Mouse (Mus musculus): ENCODE measurements around the gene Ocln. TPM values are rescaled to one million over a fixed set of nuclear protein-coding genes. Genes with fewer than 3 reads are reported as not detected.

The Ocln gene
- polyA plus RNA-seq, 1 experiment from 2014 or later: 2.8 TPM

- Histone ChIP-seq H3K27me3 (no peaks in the 10 kb centered on the region), H3K36me3 (ENCODE audit: poor library complexity, severe bottlenecking) (no peaks in the 10 kb centered on the region), H3K9ac (no peak overlapping the region), H3K9me3 (replicated peaks) (no peaks in the 10 kb centered on the region), H3K4me1 (no peaks in the 10 kb centered on the region), H3K4me3 (no peak overlapping the region), H3K4me2 (no peak overlapping the region), H3K27ac (no peak overlapping the region)
- WGBS: 88% methylated on average over 3 of the region's 3 CpGs
- ATAC-seq: no peak
Observed at GRCm38 (mm10) chr13:100536149-100536548, 16.4 kb downstream of the Ocln start.

GRCm38 (mm10) chr13:100532788-100533365, 19.6 kb downstream of the Ocln start:
- Histone ChIP-seq H3K27me3 (no peaks in the 10 kb centered on the region), H3K9ac (no peak overlapping the region), H3K36me3 (ENCODE audit: poor library complexity, severe bottlenecking) (no peaks in the 10 kb centered on the region), H3K4me2 (no peak overlapping the region), H3K4me1 (no peaks in the 10 kb centered on the region), H3K4me3 (no peak overlapping the region), H3K27ac (no peak overlapping the region), H3K9me3 (replicated peaks) (no peaks in the 10 kb centered on the region)
- ATAC-seq: no peak
- WGBS: 88% methylated on average over 6 of the region's 6 CpGs

- no peak overlapping the region for H3K27ac ChIP-seq
- no peak for ATAC-seq
- no peaks in the 10 kb centered on the region for H3K9me3 ChIP-seq (replicated peaks)
- no peaks in the 10 kb centered on the region for H3K36me3 ChIP-seq (ENCODE audit: poor library complexity, severe bottlenecking)
- no peaks in the 10 kb centered on the region for H3K4me1 ChIP-seq
- no peaks in the 10 kb centered on the region for H3K27me3 ChIP-seq
- WGBS: 77% methylated on average over 6 of the region's 6 CpGs
- H3K4me2 ChIP-seq: no peak overlapping the region
- H3K9ac ChIP-seq: no peak overlapping the region
- H3K4me3 ChIP-seq: no peak overlapping the region
Observed at GRCm38 (mm10) chr13:100526649-100527038, 25.9 kb downstream of the Ocln start.

- H3K9ac ChIP-seq: no peak overlapping the region
- no peak overlapping the region for H3K27ac ChIP-seq
- H3K27me3 ChIP-seq: no peaks in the 10 kb centered on the region
- H3K4me3 ChIP-seq: no peak overlapping the region
- no peaks in the 10 kb centered on the region for H3K36me3 ChIP-seq (ENCODE audit: poor library complexity, severe bottlenecking)
- no peaks in the 10 kb centered on the region for H3K9me3 ChIP-seq (replicated peaks)
- ATAC-seq: peak; percentile 70; the same call in 1 of the 2 replicates
- WGBS: 82% methylated on average over 6 of the region's 6 CpGs
- H3K4me2 ChIP-seq: no peak overlapping the region
- H3K4me1 ChIP-seq: no peaks in the 10 kb centered on the region
Observed at GRCm38 (mm10) chr13:100525935-100526648, 26.4 kb downstream of the Ocln start.

- no peak overlapping the region for H3K4me2 ChIP-seq
- H3K36me3 ChIP-seq (ENCODE audit: poor library complexity, severe bottlenecking): no peaks in the 10 kb centered on the region
- no peak overlapping the region for H3K4me3 ChIP-seq
- H3K4me1 ChIP-seq: no peaks in the 10 kb centered on the region
- H3K27ac ChIP-seq: no peak overlapping the region
- WGBS: 92% methylated on average over 6 of the region's 6 CpGs
- H3K9me3 ChIP-seq (replicated peaks): no peaks in the 10 kb centered on the region
- no peak for ATAC-seq
- H3K27me3 ChIP-seq: no peaks in the 10 kb centered on the region
- no peak overlapping the region for H3K9ac ChIP-seq
Observed at GRCm38 (mm10) chr13:100524896-100525295, 27.6 kb downstream of the Ocln start.

- Histone ChIP-seq H3K4me2 (no peak overlapping the region), H3K27me3 (no peaks in the 10 kb centered on the region), H3K4me1 (no peaks in the 10 kb centered on the region), H3K27ac (no peak overlapping the region), H3K9me3 (replicated peaks) (no peaks in the 10 kb centered on the region), H3K36me3 (ENCODE audit: poor library complexity, severe bottlenecking) (no peaks in the 10 kb centered on the region), H3K4me3 (no peak overlapping the region), H3K9ac (no peak overlapping the region)
- ATAC-seq: no peak
- whole genome bisulfite sequencing: 94% methylated on average over 2 of the region's 2 CpGs
Observed at GRCm38 (mm10) chr13:100523698-100524097, 28.8 kb downstream of the Ocln start.

- Histone ChIP-seq H3K9me3 (replicated peaks) (no peaks in the 10 kb centered on the region), H3K27me3 (no peaks in the 10 kb centered on the region), H3K4me2 (no peak overlapping the region), H3K4me1 (no peaks in the 10 kb centered on the region), H3K9ac (no peak overlapping the region), H3K36me3 (ENCODE audit: poor library complexity, severe bottlenecking) (no peaks in the 10 kb centered on the region), H3K27ac (no peak overlapping the region), H3K4me3 (no peak overlapping the region)
- WGBS: 86% methylated on average over 9 of the region's 9 CpGs
- ATAC-seq: no peak
Observed at GRCm38 (mm10) chr13:100521724-100522591, 30.6 kb downstream of the Ocln start.

GRCm38 (mm10) chr13:100519162-100519561, 33.4 kb downstream of the Ocln start:
- no peak for ATAC-seq
- 83% methylated on average over 2 of the region's 2 CpGs for WGBS
- H3K27me3 ChIP-seq: no peaks in the 10 kb centered on the region

GRCm38 (mm10) chr13:100518191-100518590, 34.3 kb downstream of the Ocln start:
- no peak overlapping the region for H3K4me2 ChIP-seq
- no peak overlapping the region for H3K27ac ChIP-seq
- no peak overlapping the region for H3K4me3 ChIP-seq
- H3K9me3 ChIP-seq (replicated peaks): no peaks in the 10 kb centered on the region
- no peak overlapping the region for H3K9ac ChIP-seq
- H3K36me3 ChIP-seq (ENCODE audit: poor library complexity, severe bottlenecking): no peaks in the 10 kb centered on the region
- H3K27me3 ChIP-seq: no peaks in the 10 kb centered on the region
- WGBS: 88% methylated on average over 6 of the region's 6 CpGs
- ATAC-seq: no peak
- H3K4me1 ChIP-seq: no peaks in the 10 kb centered on the region

More at GRCm38 (mm10) chr13:100519162-100519561, 33.4 kb downstream of the Ocln start:
- no peak overlapping the region for H3K4me3 ChIP-seq
- no peaks in the 10 kb centered on the region for H3K36me3 ChIP-seq (ENCODE audit: poor library complexity, severe bottlenecking)
- no peak overlapping the region for H3K9ac ChIP-seq
- no peaks in the 10 kb centered on the region for H3K9me3 ChIP-seq (replicated peaks)
- no peak overlapping the region for H3K4me2 ChIP-seq
- H3K4me1 ChIP-seq: no peaks in the 10 kb centered on the region
- no peak overlapping the region for H3K27ac ChIP-seq

GRCm38 (mm10) chr13:100517652-100518153, 34.8 kb downstream of the Ocln start:
- H3K27me3 ChIP-seq: no peaks in the 10 kb centered on the region
- no peaks in the 10 kb centered on the region for H3K4me1 ChIP-seq
- H3K4me3 ChIP-seq: no peak overlapping the region
- no peak overlapping the region for H3K27ac ChIP-seq
- WGBS: 89% methylated on average over 6 of the region's 6 CpGs
- no peak overlapping the region for H3K9ac ChIP-seq
- ATAC-seq: no peak
- no peaks in the 10 kb centered on the region for H3K9me3 ChIP-seq (replicated peaks)
- no peak overlapping the region for H3K4me2 ChIP-seq
- no peaks in the 10 kb centered on the region for H3K36me3 ChIP-seq (ENCODE audit: poor library complexity, severe bottlenecking)

- no peak for ATAC-seq
- Histone ChIP-seq H3K27ac (no peak overlapping the region), H3K4me2 (no peak overlapping the region), H3K9ac (no peak overlapping the region), H3K27me3 (no peaks in the 10 kb centered on the region), H3K9me3 (replicated peaks) (no peaks in the 10 kb centered on the region), H3K4me3 (no peak overlapping the region), H3K4me1 (no peaks in the 10 kb centered on the region), H3K36me3 (ENCODE audit: poor library complexity, severe bottlenecking) (no peaks in the 10 kb centered on the region)
- 41% methylated on average over 12 of the region's 12 CpGs for WGBS
Observed at GRCm38 (mm10) chr13:100516213-100517105, 36.1 kb downstream of the Ocln start.

All from forebrain, embryonic 13.5 days (tissue).